Mouse (Mus musculus) hindbrain, embryonic 15.5 days (tissue): ENCODE measurements at regions not wholly inside any gene's neighbourhood (a gene's known extent, or its start where the extent isn't known, plus 50 kb on each side); places are given as distances from the start of the nearest gene placed in this dataset. TPM values are rescaled to one million over a fixed set of nuclear protein-coding genes. Genes with fewer than 3 reads are reported as not detected.

Source experiments
- ATAC-seq: fragments of 200-750 bp; cut with Nextera tagmentation; 2 replicates; pipeline ENCODE4 v1.8.0; 2017; ENCODE audit warnings: low read depth, moderate number of reproducible peaks, moderate TSS enrichment; ENCODE audit not compliant: low FRiP score
- H3K27ac ChIP-seq: fragments of 300-500 bp; sonication (generic); replicated peaks from 2 replicates; pipeline ENCODE4 v1.5.1; 2015; ENCODE audit warnings: mild to moderate bottlenecking, inconsistent platforms
- H3K27me3 ChIP-seq: fragments of 300-500 bp; sonication (generic); 2 replicates; pipeline ENCODE4 v1.6.1; 2015; ENCODE audit warnings: control low read depth, inconsistent platforms
- H3K36me3 ChIP-seq: fragments of 300-500 bp; sonication (generic); 2 replicates; pipeline ENCODE4 v1.6.1; 2015; ENCODE audit warnings: control low read depth, inconsistent platforms
- H3K4me1 ChIP-seq: fragments of 300-500 bp; sonication (generic); replicated peaks from 2 replicates; pipeline ENCODE4 v1.6.1; 2015; ENCODE audit warnings: control low read depth, inconsistent platforms
- H3K4me2 ChIP-seq: fragments of 300-500 bp; sonication (generic); 2 replicates; pipeline ENCODE4 v1.6.1; 2015; ENCODE audit warnings: moderate library complexity, mild to moderate bottlenecking, inconsistent platforms
- H3K4me3 ChIP-seq: fragments of 300-500 bp; sonication (generic); 2 replicates; pipeline ENCODE4 v1.5.1; 2015; ENCODE audit warnings: mild to moderate bottlenecking, inconsistent platforms
- H3K9ac ChIP-seq: fragments of 300-500 bp; sonication (generic); 2 replicates; pipeline ENCODE4 v1.6.1; 2015; ENCODE audit warnings: inconsistent platforms
- H3K9me3 ChIP-seq: fragments of 300-500 bp; sonication (generic); 2 replicates; pipeline ENCODE4 v1.6.1; 2016; ENCODE audit warnings: control low read depth, inconsistent platforms
- WGBS: fragments of 180-500 bp; shearing (Covaris S2); methylation state at CpG from one replicate; pipeline ENCODE4 v1.1.7; 2015; 5-methylcytosine and 5-hydroxymethylcytosine counted together
- microRNA-seq: library from miRNA; unstranded; fragments of <30 nt; microRNA quantifications from one replicate; pipeline ENCODE4, GENCODE M21; 2016

DNA sequence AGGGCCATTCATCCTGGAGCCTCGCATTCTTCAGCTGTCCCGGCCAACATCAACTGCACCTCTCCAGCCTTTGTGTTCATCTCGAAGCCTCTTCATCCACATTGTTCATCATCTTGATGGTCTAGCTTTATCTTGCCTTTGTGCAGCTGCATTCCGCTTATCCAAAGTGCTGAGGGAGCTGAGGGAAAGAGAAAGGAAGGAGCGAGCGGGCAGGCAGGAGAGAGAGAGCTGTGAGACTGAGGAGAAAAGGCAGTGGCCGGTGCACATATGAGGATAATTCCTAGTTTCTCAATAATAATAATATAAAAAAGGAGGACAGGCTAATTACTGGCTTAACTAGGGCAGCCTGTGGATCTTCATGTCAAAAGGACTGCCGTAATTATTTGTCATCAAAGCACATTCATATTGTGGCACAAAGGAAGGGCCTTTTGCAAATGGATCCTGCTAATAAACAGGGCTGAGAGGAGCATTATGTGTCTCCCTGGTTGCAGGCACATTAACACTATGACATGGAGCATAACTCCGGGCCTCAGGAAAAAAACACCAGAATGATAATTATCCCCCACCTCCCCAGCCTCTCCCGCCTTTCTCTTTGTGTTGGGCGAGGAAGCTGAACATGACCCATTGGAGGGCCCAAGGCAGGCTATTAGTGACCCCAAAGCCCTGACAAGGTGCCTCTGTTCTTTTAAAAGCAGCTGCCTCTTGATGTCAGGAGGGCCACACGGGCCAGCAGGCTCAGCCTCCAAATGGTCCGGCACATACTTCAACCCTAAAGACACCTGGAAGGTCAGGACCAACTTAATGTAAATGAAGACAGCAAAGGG lies 751.9 kb downstream of the Bcl11a start:
- no peaks in the 10 kb centered on the region for H3K36me3 ChIP-seq
- 23% methylated on average over 13 of the region's 13 CpGs for WGBS
- H3K9ac ChIP-seq: no peak overlapping the region

DNA sequence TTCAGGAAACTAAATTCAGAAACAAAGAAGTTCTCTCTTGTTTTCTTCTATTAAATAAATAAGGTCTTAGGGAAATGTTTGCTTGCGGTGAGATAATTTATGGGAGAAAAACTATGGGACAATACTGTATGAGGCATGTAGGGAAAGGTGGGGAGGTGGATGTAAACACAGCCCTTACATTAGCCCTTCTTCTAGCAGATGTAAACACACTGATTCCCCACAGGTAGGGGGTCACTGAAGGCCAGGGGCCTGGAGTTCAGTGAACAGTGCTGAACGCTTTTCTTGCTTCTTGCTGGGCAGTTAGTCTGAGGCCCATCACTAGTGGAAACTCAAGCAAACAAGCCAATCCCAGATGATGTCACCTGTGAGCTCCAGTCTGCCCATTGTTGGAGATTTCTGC lies 752.6 kb downstream of the Bcl11a start:
- no peak for ATAC-seq
- H3K9me3 ChIP-seq: no peaks in the 10 kb centered on the region
- H3K4me1 ChIP-seq: peaks cover 13% of the 10 kb centered on the region
- no peak overlapping the region for H3K4me2 ChIP-seq
- no peak overlapping the region for H3K27ac ChIP-seq
- no peaks in the 10 kb centered on the region for H3K36me3 ChIP-seq
- 75% methylated on average over 2 of the region's 2 CpGs for WGBS
- no peak overlapping the region for H3K4me3 ChIP-seq
- no peaks in the 10 kb centered on the region for H3K27me3 ChIP-seq
- H3K9ac ChIP-seq: no peak overlapping the region

More for the DNA sequence above, 751.9 kb downstream of the Bcl11a start:
- Histone ChIP-seq H3K4me3 (no peak overlapping the region), H3K4me2 (0 out of 2 replicates have a peak overlapping the region, but pooled peaks have one; percentile 15), H3K4me1 (peaks cover 13% of the 10 kb centered on the region), H3K27me3 (no peaks in the 10 kb centered on the region), H3K9me3 (no peaks in the 10 kb centered on the region), H3K27ac (0 out of 2 replicates have a peak overlapping the region, but pooled peaks have one; percentile 34)
- ATAC-seq: peak; percentile 51; the same call in 1 of the 2 replicates

DNA sequence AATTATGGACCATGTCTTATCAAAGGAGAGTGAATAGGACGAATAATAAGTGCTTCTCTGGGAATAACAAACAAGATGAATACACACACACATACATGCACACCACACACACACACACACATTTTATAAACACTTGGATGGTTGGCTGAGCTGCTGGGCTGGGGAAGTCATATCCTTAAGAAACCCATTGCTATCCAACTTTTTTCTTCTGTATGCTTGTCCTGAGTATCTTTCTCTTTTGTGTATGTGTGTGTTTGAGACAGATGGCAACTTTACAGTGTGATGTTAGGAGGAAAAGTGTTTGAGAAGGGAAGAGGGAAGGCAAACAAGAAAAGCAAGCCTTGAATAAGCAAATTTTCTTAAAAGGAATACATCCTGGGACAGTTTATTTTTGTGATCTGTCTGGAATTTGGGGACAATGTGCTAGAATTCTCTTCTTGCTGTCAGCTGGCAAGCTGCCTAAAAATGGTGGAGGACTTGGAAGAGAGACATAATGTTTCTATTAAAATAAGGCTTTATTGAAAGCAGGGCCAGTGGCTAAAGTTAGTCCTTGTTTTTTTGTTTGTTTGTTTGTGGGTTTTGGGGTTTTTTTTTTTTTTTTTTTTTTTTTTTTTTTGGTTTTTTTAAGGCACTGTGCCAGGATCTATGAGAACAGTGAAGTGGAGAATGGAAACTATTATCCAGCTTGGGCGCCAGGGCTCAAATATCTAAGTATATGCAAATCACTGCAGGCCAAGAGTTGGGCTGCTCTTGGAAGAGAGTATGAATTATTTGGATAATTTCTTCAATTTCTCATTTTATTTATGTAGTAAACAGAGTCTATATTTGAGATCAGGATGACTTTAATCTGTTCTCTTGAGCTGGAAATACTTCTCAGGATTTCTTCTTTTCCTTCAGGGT lies 766.2 kb downstream of the Bcl11a start:
- 69% methylated on average over 2 of the region's 2 CpGs for WGBS
- no peak overlapping the region for H3K9ac ChIP-seq
- no peak for ATAC-seq
- H3K27me3 ChIP-seq: no peaks in the 10 kb centered on the region
- no peak overlapping the region for H3K4me2 ChIP-seq
- no peaks in the 10 kb centered on the region for H3K9me3 ChIP-seq
- no peaks in the 10 kb centered on the region for H3K4me1 ChIP-seq
- no peaks in the 10 kb centered on the region for H3K36me3 ChIP-seq
- H3K4me3 ChIP-seq: no peak overlapping the region
- H3K27ac ChIP-seq: no peak overlapping the region

DNA sequence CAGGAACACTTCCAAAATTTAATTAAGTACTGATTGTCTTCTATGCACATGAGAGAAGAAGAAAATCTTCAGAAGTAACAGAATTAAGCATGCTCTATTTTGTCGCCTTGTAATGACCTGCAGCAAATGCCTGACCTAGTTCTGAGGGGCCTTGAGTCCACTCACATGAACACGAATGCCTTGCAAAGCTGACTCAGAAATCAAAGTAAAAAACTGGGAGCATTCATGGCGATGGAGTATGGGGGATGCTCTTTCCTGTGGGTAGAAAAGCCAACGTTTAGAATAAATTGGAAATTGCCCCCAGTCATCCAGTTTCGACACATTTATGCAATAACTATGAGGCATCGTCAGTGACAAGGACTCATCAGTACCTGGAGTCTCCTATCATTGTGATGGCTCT lies 779.1 kb downstream of the Bcl11a start:
- H3K4me3 ChIP-seq: no peak overlapping the region
- H3K9ac ChIP-seq: no peak overlapping the region
- no peaks in the 10 kb centered on the region for H3K27me3 ChIP-seq
- no peak for ATAC-seq
- H3K27ac ChIP-seq: no peak overlapping the region
- 83% methylated on average over 6 of the region's 6 CpGs for WGBS
- H3K4me1 ChIP-seq: no peaks in the 10 kb centered on the region
- H3K4me2 ChIP-seq: no peak overlapping the region
- no peaks in the 10 kb centered on the region for H3K36me3 ChIP-seq
- no peaks in the 10 kb centered on the region for H3K9me3 ChIP-seq

DNA sequence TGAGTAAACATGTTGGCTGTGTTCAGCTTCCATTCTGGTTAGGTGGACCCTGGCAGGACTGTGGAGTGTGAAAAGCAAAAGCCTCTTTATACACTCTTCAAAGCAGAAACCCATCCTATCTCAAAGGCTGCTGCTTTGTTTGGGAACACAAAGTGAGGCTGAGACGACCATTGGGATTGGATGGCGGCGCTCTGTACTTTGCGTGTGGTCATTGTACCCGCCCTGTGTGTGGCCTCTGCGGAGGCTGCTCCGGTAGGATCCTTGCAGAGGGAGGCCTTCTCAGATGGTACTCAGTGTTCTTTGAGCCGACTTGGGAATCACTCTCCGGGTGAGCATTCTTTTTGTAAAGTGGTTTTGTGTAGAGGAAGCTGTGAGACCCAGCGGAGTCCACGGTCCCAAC lies 786.8 kb downstream of the Bcl11a start:
- H3K27ac ChIP-seq: no peak overlapping the region
- no peak overlapping the region for H3K4me2 ChIP-seq
- H3K9ac ChIP-seq: no peak overlapping the region
- no peaks in the 10 kb centered on the region for H3K4me1 ChIP-seq
- 34% methylated on average over 11 of the region's 11 CpGs for WGBS
- no peaks in the 10 kb centered on the region for H3K27me3 ChIP-seq
- ATAC-seq: no peak
- no peaks in the 10 kb centered on the region for H3K36me3 ChIP-seq
- no peaks in the 10 kb centered on the region for H3K9me3 ChIP-seq
- no peak overlapping the region for H3K4me3 ChIP-seq

DNA sequence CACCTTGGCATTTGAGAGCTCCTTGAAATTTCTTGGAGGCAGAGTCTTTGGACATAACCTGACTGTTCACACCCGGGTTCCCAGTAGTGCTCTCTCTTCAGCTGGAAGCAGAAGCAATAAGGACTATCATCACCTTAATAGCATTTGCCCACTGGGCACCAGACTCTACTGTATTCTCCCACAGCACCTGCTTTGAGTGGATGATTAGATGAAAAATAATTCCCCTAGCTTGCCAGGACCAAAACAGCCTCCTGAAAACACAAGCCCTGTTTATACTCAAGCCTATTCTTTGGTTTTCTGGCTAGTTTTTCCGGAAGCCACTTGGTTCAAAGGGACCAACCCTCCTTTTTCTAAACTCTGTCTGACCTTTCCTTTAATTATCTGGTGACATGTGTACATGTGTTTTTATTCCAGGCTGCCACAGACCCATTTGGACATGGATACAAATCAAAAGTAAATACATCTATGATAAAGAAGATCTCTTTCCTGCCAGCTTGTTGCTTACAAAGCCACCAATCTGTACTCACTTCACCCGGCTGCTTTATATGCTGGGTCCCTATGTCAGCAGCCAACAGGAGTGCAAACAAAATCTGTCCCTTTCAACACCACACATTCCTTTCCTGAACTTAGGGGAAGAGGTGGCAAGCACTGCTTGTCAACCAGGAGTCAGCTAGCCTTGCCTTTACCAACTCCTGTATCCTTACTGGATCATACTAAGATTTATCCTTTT lies 787.4 kb downstream of the Bcl11a start:
- Histone ChIP-seq H3K4me1 (no peaks in the 10 kb centered on the region), H3K27ac (no peak overlapping the region), H3K9ac (no peak overlapping the region), H3K4me3 (no peak overlapping the region), H3K36me3 (no peaks in the 10 kb centered on the region), H3K4me2 (no peak overlapping the region), H3K27me3 (no peaks in the 10 kb centered on the region), H3K9me3 (no peaks in the 10 kb centered on the region)
- ATAC-seq: no peak
- 69% methylated on average over 3 of the region's 3 CpGs for WGBS

Small RNA genes lying in the stretch of these regions (microRNA-seq; reads per million reads assigned to microRNA genes)
- not detected for gene Gm25507
